Mouse (Mus musculus): ENCODE data around the gene Nfkbia. TPM values are rescaled to one million over a fixed set of nuclear protein-coding genes. Genes with fewer than 3 reads are reported as not detected.

Gene Nfkbia
- polyA plus RNA-seq (2016; fragmentation: Nextera tagmentation; extraction: Ambion mirVana), result 39.0 and 43.8 TPM in 2 replicates

- DNase-seq (ENCODE audit: low spot score), result peak; percentile 91
Observed at GRCm38 (mm10) chr12:55492184-55492898, at the start of gene Nfkbia. Nfkbia (minus strand) TSS chr12:55492647.

GRCm38 (mm10) chr12:55539157-55539556 lies 46.7 kb upstream of the Nfkbia start:
- H3K27ac ChIP-seq (replicated peaks), result no peak overlapping the region
- peaks cover 10% of the 10 kb centered on the region for H3K27me3 ChIP-seq (ENCODE audit: low read depth, poor library complexity, severe bottlenecking)
- no peak for DNase-seq (ENCODE audit: low spot score)
- no peaks in the 10 kb centered on the region for H3K36me3 ChIP-seq
- peaks cover 7% of the 10 kb centered on the region for H3K4me1 ChIP-seq
- H3K4me3 ChIP-seq, result no peak overlapping the region
- 63% methylated on average over 8 of the region's 8 CpGs for WGBS
- H3K9me3 ChIP-seq (replicated peaks), result no peaks in the 10 kb centered on the region; the same call in 1 of the 2 replicates

More at GRCm38 (mm10) chr12:55492184-55492898, at the start of gene Nfkbia:
- H3K4me1 ChIP-seq, result peaks cover 37% of the 10 kb centered on the region
- H3K36me3 ChIP-seq, result peaks cover 35% of the 10 kb centered on the region
- peak within 1 kb of the TSS; percentile 94 for H3K4me3 ChIP-seq
- H3K27ac ChIP-seq (replicated peaks), result peak within 1 kb of the TSS; percentile 99
- no peaks in the 10 kb centered on the region for H3K9me3 ChIP-seq (replicated peaks)
- H3K27me3 ChIP-seq (ENCODE audit: low read depth, poor library complexity, severe bottlenecking), result peaks cover 8% of the 10 kb centered on the region; the same call in 1 of the 2 replicates
- 1% methylated on average over 56 of the region's 58 CpGs for WGBS

- Histone ChIP-seq H3K4me1 (peaks cover 7% of the 10 kb centered on the region), H3K4me3 (no peak overlapping the region), H3K27ac (replicated peaks) (no peak overlapping the region), H3K27me3 (ENCODE audit: low read depth, poor library complexity, severe bottlenecking) (peaks cover 10% of the 10 kb centered on the region), H3K9me3 (replicated peaks) (no peaks in the 10 kb centered on the region), H3K36me3 (no peaks in the 10 kb centered on the region)
- DNase-seq (ENCODE audit: low spot score), result no peak
- 82% methylated on average over 1 of the region's 1 CpGs for WGBS
Observed at GRCm38 (mm10) chr12:55538328-55538971, 46.0 kb upstream of the Nfkbia start.

GRCm38 (mm10) chr12:55537742-55538141 lies 45.3 kb upstream of the Nfkbia start:
- Histone ChIP-seq H3K4me3 (no peak overlapping the region), H3K4me1 (peaks cover 7% of the 10 kb centered on the region), H3K27ac (replicated peaks) (no peak overlapping the region), H3K36me3 (no peaks in the 10 kb centered on the region), H3K9me3 (replicated peaks) (no peaks in the 10 kb centered on the region), H3K27me3 (ENCODE audit: low read depth, poor library complexity, severe bottlenecking) (peaks cover 10% of the 10 kb centered on the region)
- DNase-seq (ENCODE audit: low spot score), result no peak
- 67% methylated on average over 7 of the region's 7 CpGs for WGBS

- peak; percentile 40 for DNase-seq (ENCODE audit: low spot score)
- H3K36me3 ChIP-seq, result no peaks in the 10 kb centered on the region
- no peaks in the 10 kb centered on the region for H3K9me3 ChIP-seq (replicated peaks)
- 7% methylated on average over 14 of the region's 14 CpGs for WGBS
- no peak overlapping the region for H3K27ac ChIP-seq (replicated peaks)
- peaks cover 10% of the 10 kb centered on the region for H3K27me3 ChIP-seq (ENCODE audit: low read depth, poor library complexity, severe bottlenecking)
- peaks cover 7% of the 10 kb centered on the region for H3K4me1 ChIP-seq
- H3K4me3 ChIP-seq, result no peak overlapping the region
Observed at GRCm38 (mm10) chr12:55536537-55537135, 44.2 kb upstream of the Nfkbia start.

- WGBS, result 66% methylated on average over 15 of the region's 15 CpGs
- DNase-seq (ENCODE audit: low spot score), result no peak
- Histone ChIP-seq H3K36me3 (no peaks in the 10 kb centered on the region), H3K27me3 (ENCODE audit: low read depth, poor library complexity, severe bottlenecking) (no peaks in the 10 kb centered on the region), H3K4me1 (peaks cover 4% of the 10 kb centered on the region; the same call in 1 of the 2 replicates), H3K9me3 (replicated peaks) (no peaks in the 10 kb centered on the region), H3K4me3 (no peak overlapping the region), H3K27ac (replicated peaks) (peak overlapping the region; percentile 4; the same call in 1 of the 2 replicates)
Observed at GRCm38 (mm10) chr12:55526983-55527752, 34.7 kb upstream of the Nfkbia start.

GRCm38 (mm10) chr12:55518061-55518738 lies 25.8 kb upstream of the Nfkbia start:
- H3K9me3 ChIP-seq (replicated peaks), result no peaks in the 10 kb centered on the region
- 49% methylated on average over 15 of the region's 15 CpGs for WGBS
- H3K27me3 ChIP-seq (ENCODE audit: low read depth, poor library complexity, severe bottlenecking), result no peaks in the 10 kb centered on the region
- no peak overlapping the region for H3K4me3 ChIP-seq
- no peak overlapping the region for H3K27ac ChIP-seq (replicated peaks)
- no peaks in the 10 kb centered on the region for H3K36me3 ChIP-seq
- 0 out of 2 replicates have a peak, but pooled peaks cover 4% of the 10 kb centered on the region for H3K4me1 ChIP-seq
- peak; percentile 66 for DNase-seq (ENCODE audit: low spot score)

- H3K4me3 ChIP-seq, result no peak overlapping the region
- H3K9me3 ChIP-seq (replicated peaks), result no peaks in the 10 kb centered on the region
- peaks cover 4% of the 10 kb centered on the region; the same call in 1 of the 2 replicates for H3K27me3 ChIP-seq (ENCODE audit: low read depth, poor library complexity, severe bottlenecking)
- H3K36me3 ChIP-seq, result no peaks in the 10 kb centered on the region
- no peak for DNase-seq (ENCODE audit: low spot score)
- 87% methylated on average over 5 of the region's 5 CpGs for WGBS
- H3K27ac ChIP-seq (replicated peaks), result no peak overlapping the region
- H3K4me1 ChIP-seq, result no peaks in the 10 kb centered on the region
Observed at GRCm38 (mm10) chr12:55508817-55509216, 16.4 kb upstream of the Nfkbia start.

- DNase-seq (ENCODE audit: low spot score), result no peak
- no peaks in the 10 kb centered on the region for H3K36me3 ChIP-seq
- no peaks in the 10 kb centered on the region for H3K4me1 ChIP-seq
- H3K9me3 ChIP-seq (replicated peaks), result no peaks in the 10 kb centered on the region
- WGBS, result 90% methylated on average over 17 of the region's 17 CpGs
- H3K27me3 ChIP-seq (ENCODE audit: low read depth, poor library complexity, severe bottlenecking), result peaks cover 4% of the 10 kb centered on the region; the same call in 1 of the 2 replicates
- H3K4me3 ChIP-seq, result no peak overlapping the region
- no peak overlapping the region for H3K27ac ChIP-seq (replicated peaks)
Observed at GRCm38 (mm10) chr12:55507332-55507935, 15.0 kb upstream of the Nfkbia start.

- Histone ChIP-seq H3K27me3 (ENCODE audit: low read depth, poor library complexity, severe bottlenecking) (peaks cover 4% of the 10 kb centered on the region; the same call in 1 of the 2 replicates), H3K27ac (replicated peaks) (no peak overlapping the region), H3K4me3 (no peak overlapping the region), H3K4me1 (no peaks in the 10 kb centered on the region), H3K36me3 (no peaks in the 10 kb centered on the region), H3K9me3 (replicated peaks) (no peaks in the 10 kb centered on the region)
- DNase-seq (ENCODE audit: low spot score), result peak; percentile 76
- WGBS, result 2% methylated on average over 6 of the region's 6 CpGs
Observed at GRCm38 (mm10) chr12:55506029-55506330, 13.5 kb upstream of the Nfkbia start.

GRCm38 (mm10) chr12:55505314-55506028 lies 13.0 kb upstream of the Nfkbia start:
- peaks cover 4% of the 10 kb centered on the region; the same call in 1 of the 2 replicates for H3K27me3 ChIP-seq (ENCODE audit: low read depth, poor library complexity, severe bottlenecking)
- no peak overlapping the region for H3K4me3 ChIP-seq
- DNase-seq (ENCODE audit: low spot score), result no peak
- WGBS, result 54% methylated on average over 7 of the region's 7 CpGs
- no peaks in the 10 kb centered on the region for H3K4me1 ChIP-seq
- H3K27ac ChIP-seq (replicated peaks), result no peak overlapping the region
- no peaks in the 10 kb centered on the region for H3K9me3 ChIP-seq (replicated peaks)
- H3K36me3 ChIP-seq, result no peaks in the 10 kb centered on the region
